ENCODE assay signal across 8 mouse cellular contexts in the genomic region with DNA sequence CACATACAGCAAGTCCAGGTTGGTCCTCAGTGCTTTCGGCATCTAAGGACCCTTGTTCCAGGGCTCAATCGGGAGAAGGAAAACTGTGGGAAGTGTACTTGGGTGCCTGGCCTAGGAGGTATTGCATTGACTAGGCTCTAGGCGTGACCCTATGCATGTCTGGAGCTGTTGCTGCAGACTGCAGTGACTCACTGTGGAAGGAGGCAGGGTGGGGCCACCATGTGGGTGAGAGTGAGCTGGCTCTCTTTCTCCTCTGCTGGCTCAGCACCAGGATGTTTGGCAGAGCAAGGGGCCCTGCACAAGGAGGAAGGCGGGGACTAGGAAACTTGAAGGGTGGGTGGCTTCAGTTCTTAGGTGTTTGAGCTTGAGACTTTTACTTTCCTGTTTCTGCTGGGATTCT. TPM values are rescaled to one million over a fixed set of nuclear protein-coding genes. Genes with fewer than 3 reads are reported as not detected.
A peak's percentile ranks its signal among the peaks of the same experiment; 100 is the strongest.
DNase-seq lines count a peak whose midpoint lies in the region; ATAC-seq and TF ChIP-seq lines count a peak whose summit lies in the region.

No protein-coding gene starts in this region.

- WGBS in midbrain, embryonic 13.5 days: 79% methylated on average over 4 of the region's 4 CpGs
- 74% methylated on average over 4 of the region's 4 CpGs for WGBS in midbrain, embryonic 10.5 days
- 79% methylated on average over 4 of the region's 4 CpGs for WGBS in embryonic facial prominence, embryonic 10.5 days
- 43% methylated on average over 4 of the region's 4 CpGs for WGBS in heart, embryonic 11.5 days (ENCODE audit: insufficient replicate concordance)
- 46% methylated on average over 4 of the region's 4 CpGs for WGBS in kidney, postnatal 0 days
- WGBS in lung, embryonic 14.5 days: 39% methylated on average over 4 of the region's 4 CpGs

- H3K27ac ChIP-seq in midbrain, embryonic 13.5 days: no peak overlapping the region
- no peak overlapping the region for H3K27ac ChIP-seq in midbrain, embryonic 10.5 days (replicated peaks)
- H3K27ac ChIP-seq in embryonic facial prominence, embryonic 10.5 days (replicated peaks): 0 out of 2 replicates have a peak overlapping the region, but pooled peaks have one; percentile 24
- H3K27ac ChIP-seq in heart, embryonic 11.5 days (ENCODE audit: low read depth, low read length): peak overlapping the region; percentile 60
- peak overlapping the region; percentile 80 for H3K27ac ChIP-seq in kidney, postnatal 0 days
- H3K27ac ChIP-seq in lung, embryonic 14.5 days (ENCODE audit: low read depth): peak overlapping the region; percentile 82

- DNase-seq in midbrain, embryonic 10.5 days (ENCODE audit: low spot score): no peak
- no peak for DNase-seq in embryonic facial prominence, embryonic 10.5 days (ENCODE audit: low spot score)
- DNase-seq in kidney, postnatal 0 days (ENCODE audit: low spot score): peak; percentile 76
- peak; percentile 91 for DNase-seq in lung, embryonic 14.5 days
- peak; percentile 74 for DNase-seq in right cerebral cortex, postnatal 25 days
- peak; percentile 83 for DNase-seq in urinary bladder, postnatal 25 days (ENCODE audit: low spot score)

- H3K9me3 ChIP-seq in midbrain, embryonic 13.5 days: no peaks in the 10 kb centered on the region
- H3K9me3 ChIP-seq in midbrain, embryonic 10.5 days (replicated peaks): no peaks in the 10 kb centered on the region
- no peaks in the 10 kb centered on the region for H3K9me3 ChIP-seq in embryonic facial prominence, embryonic 10.5 days
- H3K9me3 ChIP-seq in heart, embryonic 11.5 days (replicated peaks; ENCODE audit: control insufficient read depth, low read length): no peaks in the 10 kb centered on the region
- H3K9me3 ChIP-seq in kidney, postnatal 0 days (replicated peaks; ENCODE audit: low read length): no peaks in the 10 kb centered on the region
- no peaks in the 10 kb centered on the region for H3K9me3 ChIP-seq in lung, embryonic 14.5 days (ENCODE audit: low read depth, low read length)

- H3K27me3 ChIP-seq in midbrain, embryonic 13.5 days: 0 out of 2 replicates have a peak, but pooled peaks cover 1% of the 10 kb centered on the region
- H3K27me3 ChIP-seq in midbrain, embryonic 10.5 days (ENCODE audit: low read depth, poor library complexity, severe bottlenecking): 0 out of 2 replicates have a peak, but pooled peaks cover 3% of the 10 kb centered on the region
- no peaks in the 10 kb centered on the region for H3K27me3 ChIP-seq in embryonic facial prominence, embryonic 10.5 days (replicated peaks; ENCODE audit: low read depth, poor library complexity, severe bottlenecking)
- H3K27me3 ChIP-seq in heart, embryonic 11.5 days (ENCODE audit: control insufficient read depth, insufficient read depth, low read length): no peaks in the 10 kb centered on the region
- no peaks in the 10 kb centered on the region for H3K27me3 ChIP-seq in kidney, postnatal 0 days (ENCODE audit: insufficient read depth, low read length)
- H3K27me3 ChIP-seq in lung, embryonic 14.5 days (ENCODE audit: insufficient read depth, low read length): no peaks in the 10 kb centered on the region

- TF ChIP-seq CTCF in kidney, postnatal 0 days (IDR thresholded peaks at IDR 0.05; ENCODE audit: low read depth): no peak; the same call in 1 of the 2 replicates
- TF ChIP-seq CTCF in lung, embryonic 14.5 days (IDR thresholded peaks at IDR 0.05; ENCODE audit: low read depth): peak; percentile 33; the same call in 1 of the 2 replicates

- no peak overlapping the region for H3K4me2 ChIP-seq in midbrain, embryonic 13.5 days (replicated peaks)
- peak overlapping the region; percentile 18; the same call in 1 of the 2 replicates for H3K4me2 ChIP-seq in heart, embryonic 11.5 days
- no peak overlapping the region for H3K4me2 ChIP-seq in kidney, postnatal 0 days (ENCODE audit: low read length)
- H3K4me2 ChIP-seq in lung, embryonic 14.5 days: peak overlapping the region; percentile 25; the same call in 1 of the 2 replicates

- ATAC-seq in midbrain, embryonic 13.5 days: peak; percentile 58; the same call in 1 of the 2 replicates
- ATAC-seq in heart, embryonic 11.5 days (replicated peaks; ENCODE audit: insufficient number of reproducible peaks, low FRiP score, low TSS enrichment): peak; percentile 67
- ATAC-seq in kidney, postnatal 0 days (replicated peaks; ENCODE audit: low FRiP score, low read depth): peak; percentile 87
- ATAC-seq in lung, embryonic 14.5 days (ENCODE audit: insufficient read depth): peak; percentile 94

- no peak overlapping the region for H3K4me3 ChIP-seq in midbrain, embryonic 13.5 days (replicated peaks)
- H3K4me3 ChIP-seq in midbrain, embryonic 10.5 days: no peak overlapping the region
- no peak overlapping the region for H3K4me3 ChIP-seq in embryonic facial prominence, embryonic 10.5 days
- no peak overlapping the region for H3K4me3 ChIP-seq in heart, embryonic 11.5 days (ENCODE audit: low read depth, low read length)
- no peak overlapping the region for H3K4me3 ChIP-seq in kidney, postnatal 0 days (replicated peaks; ENCODE audit: low read depth, low read length)
- no peak overlapping the region for H3K4me3 ChIP-seq in lung, embryonic 14.5 days (ENCODE audit: low read depth, low read length)

- no peaks in the 10 kb centered on the region for H3K36me3 ChIP-seq in midbrain, embryonic 13.5 days
- no peaks in the 10 kb centered on the region for H3K36me3 ChIP-seq in midbrain, embryonic 10.5 days
- peaks cover 29% of the 10 kb centered on the region for H3K36me3 ChIP-seq in embryonic facial prominence, embryonic 10.5 days (replicated peaks)
- H3K36me3 ChIP-seq in heart, embryonic 11.5 days (ENCODE audit: control insufficient read depth, insufficient read depth, low read length): peaks cover 10% of the 10 kb centered on the region
- H3K36me3 ChIP-seq in kidney, postnatal 0 days (ENCODE audit: insufficient read depth, low read length): peaks cover 16% of the 10 kb centered on the region; the same call in 1 of the 2 replicates
- H3K36me3 ChIP-seq in lung, embryonic 14.5 days (ENCODE audit: insufficient read depth): peaks cover 25% of the 10 kb centered on the region

- no peak overlapping the region for H3K9ac ChIP-seq in midbrain, embryonic 13.5 days (replicated peaks)
- 0 out of 2 replicates have a peak overlapping the region, but pooled peaks have one; percentile 12 for H3K9ac ChIP-seq in heart, embryonic 11.5 days (ENCODE audit: low read depth, low read length)
- no peak overlapping the region for H3K9ac ChIP-seq in kidney, postnatal 0 days (ENCODE audit: low read depth, low read length)
- H3K9ac ChIP-seq in lung, embryonic 14.5 days: no peak overlapping the region

- 0 out of 2 replicates have a peak, but pooled peaks cover 2% of the 10 kb centered on the region for H3K4me1 ChIP-seq in midbrain, embryonic 13.5 days (replicated peaks)
- peaks cover 6% of the 10 kb centered on the region; the same call in 1 of the 2 replicates for H3K4me1 ChIP-seq in midbrain, embryonic 10.5 days
- peaks cover 19% of the 10 kb centered on the region for H3K4me1 ChIP-seq in embryonic facial prominence, embryonic 10.5 days
- H3K4me1 ChIP-seq in heart, embryonic 11.5 days (ENCODE audit: control insufficient read depth, insufficient read depth, low read length): peaks cover 23% of the 10 kb centered on the region
- H3K4me1 ChIP-seq in kidney, postnatal 0 days (replicated peaks; ENCODE audit: insufficient read depth, low read length): peaks cover 29% of the 10 kb centered on the region; the same call in 1 of the 2 replicates
- H3K4me1 ChIP-seq in lung, embryonic 14.5 days (ENCODE audit: insufficient read depth): peaks cover 18% of the 10 kb centered on the region

RNA-seq across cellular contexts. Expression of a gene that starts 8.5 kb away (rescaled TPM):
- polyA plus RNA-seq in midbrain, embryonic 13.5 days (2015; fragmentation: Nextera tagmentation; extraction: Ambion mirVana): 3.7 and 4.9 TPM in 2 replicates
- 6.6 and 8.8 TPM in 2 replicates for polyA plus RNA-seq in midbrain, embryonic 10.5 days (2016; fragmentation: Nextera tagmentation; extraction: Ambion mirVana)
- polyA plus RNA-seq in embryonic facial prominence, embryonic 10.5 days (2016; fragmentation: Nextera tagmentation; extraction: Ambion mirVana): 9.3 and 10.0 TPM in 2 replicates
- polyA plus RNA-seq in heart, embryonic 11.5 days (2014; fragmentation: Nextera tagmentation; extraction: Ambion mirVana): 15.1 and 17.4 TPM in 2 replicates
- polyA plus RNA-seq in kidney, postnatal 0 days (2015; fragmentation: Nextera tagmentation; extraction: Ambion mirVana): 22.5 and 27.5 TPM in 2 replicates
- 14.9 and 15.8 TPM in 2 replicates for polyA plus RNA-seq in lung, embryonic 14.5 days (2014; fragmentation: Nextera tagmentation; extraction: Ambion mirVana)

RNA-seq across cellular contexts. Expression of a gene that starts 30.7 kb away (rescaled TPM):
- polyA plus RNA-seq in midbrain, embryonic 13.5 days (2015; fragmentation: Nextera tagmentation; extraction: Ambion mirVana): 334 and 335 TPM in 2 replicates
- 438 and 514 TPM in 2 replicates for polyA plus RNA-seq in midbrain, embryonic 10.5 days (2016; fragmentation: Nextera tagmentation; extraction: Ambion mirVana)
- 550 and 554 TPM in 2 replicates for polyA plus RNA-seq in embryonic facial prominence, embryonic 10.5 days (2016; fragmentation: Nextera tagmentation; extraction: Ambion mirVana)
- 344 TPM in 2 replicates for polyA plus RNA-seq in heart, embryonic 11.5 days (2014; fragmentation: Nextera tagmentation; extraction: Ambion mirVana)
- 328 and 354 TPM in 2 replicates for polyA plus RNA-seq in kidney, postnatal 0 days (2015; fragmentation: Nextera tagmentation; extraction: Ambion mirVana)
- polyA plus RNA-seq in lung, embryonic 14.5 days (2014; fragmentation: Nextera tagmentation; extraction: Ambion mirVana): 480 and 516 TPM in 2 replicates

RNA-seq across cellular contexts. Expression of a gene that starts 43.9 kb away (rescaled TPM):
- polyA plus RNA-seq in midbrain, embryonic 13.5 days (2015; fragmentation: Nextera tagmentation; extraction: Ambion mirVana): 32.4 and 32.6 TPM in 2 replicates
- polyA plus RNA-seq in midbrain, embryonic 10.5 days (2016; fragmentation: Nextera tagmentation; extraction: Ambion mirVana): 36.5 and 40.2 TPM in 2 replicates
- polyA plus RNA-seq in embryonic facial prominence, embryonic 10.5 days (2016; fragmentation: Nextera tagmentation; extraction: Ambion mirVana): 45.2 and 47.8 TPM in 2 replicates
- 17.1 and 19.8 TPM in 2 replicates for polyA plus RNA-seq in heart, embryonic 11.5 days (2014; fragmentation: Nextera tagmentation; extraction: Ambion mirVana)
- 19.9 and 22.3 TPM in 2 replicates for polyA plus RNA-seq in kidney, postnatal 0 days (2015; fragmentation: Nextera tagmentation; extraction: Ambion mirVana)
- 27.4 and 28.4 TPM in 2 replicates for polyA plus RNA-seq in lung, embryonic 14.5 days (2014; fragmentation: Nextera tagmentation; extraction: Ambion mirVana)

RNA-seq across cellular contexts. Expression of a gene that starts 55.9 kb away (rescaled TPM):
- 149 and 153 TPM in 2 replicates for polyA plus RNA-seq in midbrain, embryonic 13.5 days (2015; fragmentation: Nextera tagmentation; extraction: Ambion mirVana)
- 178 and 191 TPM in 2 replicates for polyA plus RNA-seq in midbrain, embryonic 10.5 days (2016; fragmentation: Nextera tagmentation; extraction: Ambion mirVana)
- polyA plus RNA-seq in embryonic facial prominence, embryonic 10.5 days (2016; fragmentation: Nextera tagmentation; extraction: Ambion mirVana): 212 and 216 TPM in 2 replicates
- 30.0 and 39.9 TPM in 2 replicates for polyA plus RNA-seq in heart, embryonic 11.5 days (2014; fragmentation: Nextera tagmentation; extraction: Ambion mirVana)
- 103 and 116 TPM in 2 replicates for polyA plus RNA-seq in kidney, postnatal 0 days (2015; fragmentation: Nextera tagmentation; extraction: Ambion mirVana)
- 44.0 and 52.1 TPM in 2 replicates for polyA plus RNA-seq in lung, embryonic 14.5 days (2014; fragmentation: Nextera tagmentation; extraction: Ambion mirVana)

Comparison
In these comparisons a context has a peak if more than half of its experiments do, and no peak if none do; other contexts are left out.
1. H3K27ac ChIP-seq: peak in embryonic facial prominence, embryonic 10.5 days (single experiment), heart, embryonic 11.5 days (single experiment), kidney, postnatal 0 days (single experiment) and lung, embryonic 14.5 days (single experiment); none in midbrain, embryonic 13.5 days (single experiment) and midbrain, embryonic 10.5 days (single experiment).
2. H3K4me2 ChIP-seq: peak in heart, embryonic 11.5 days (single experiment) and lung, embryonic 14.5 days (single experiment); none in midbrain, embryonic 13.5 days (single experiment) and kidney, postnatal 0 days (single experiment).
3. DNase-seq: peak in kidney, postnatal 0 days (single experiment), lung, embryonic 14.5 days (single experiment), right cerebral cortex, postnatal 25 days (single experiment) and urinary bladder, postnatal 25 days (single experiment); none in midbrain, embryonic 10.5 days (single experiment) and embryonic facial prominence, embryonic 10.5 days (single experiment).
4. Peak in every context shown above with its lines, with median percentiles within 50 percentile points of each other: ATAC-seq.